Mouse (Mus musculus) erythroblast, embryonic 14.5 days (primary cell): ENCODE data around the gene Pou2f1. TPM values are rescaled to one million over a fixed set of nuclear protein-coding genes. Genes with fewer than 3 reads are reported as not detected.

Experiments
- H3K27me3 ChIP-seq: 2 replicates; pipeline ENCODE4 v1.6.1; 2012; ENCODE audit warnings: inconsistent platforms; ENCODE audit not compliant: control insufficient read depth
- H3K36me3 ChIP-seq: 2 replicates; pipeline ENCODE4 v1.6.1; 2012; ENCODE audit warnings: mild to moderate bottlenecking, inconsistent platforms; ENCODE audit not compliant: control insufficient read depth
- H3K4me1 ChIP-seq: 2 replicates; pipeline ENCODE4 v1.6.1; 2012; ENCODE audit warnings: inconsistent platforms; ENCODE audit not compliant: control insufficient read depth
- H3K4me3 ChIP-seq: replicated peaks from 2 replicates; pipeline ENCODE3; 2012; ENCODE audit warnings: moderate library complexity, mild to moderate bottlenecking, inconsistent platforms
- H3K9me3 ChIP-seq: 2 replicates; pipeline ENCODE4 v1.6.1; 2012; ENCODE audit warnings: low read length, inconsistent platforms, mixed read lengths; ENCODE audit not compliant: control insufficient read depth
- GATA1 ChIP-seq: IDR thresholded peaks from 2 replicates; pipeline ENCODE4 v1.6.1; 2012; ENCODE audit warnings: low read length, inconsistent platforms, mixed read lengths
- TAL1 ChIP-seq: IDR thresholded peaks from 3 replicates; pipeline ENCODE4 v1.6.1; 2012; ENCODE audit warnings: low read length, inconsistent platforms, mixed read lengths
- polyA plus RNA-seq: library from polyadenylated mRNA; stranded (reverse); fragments of >175 nt; gene quantifications from 2 replicates; pipeline ENCODE4 v1.2.3, GENCODE M21; 2012

The Pou2f1 gene
- polyA plus RNA-seq, 1 experiment, result 0.59 TPM

GRCm38 (mm10) chr1:166038731-166039332, 36.4 kb upstream of the Pou2f1 start:
- Histone ChIP-seq H3K4me3 (no peak overlapping the region), H3K27me3 (peaks cover 5% of the 10 kb centered on the region; the same call in 1 of the 2 replicates), H3K4me1 (no peaks in the 10 kb centered on the region), H3K9me3 (no peaks in the 10 kb centered on the region), H3K36me3 (no peaks in the 10 kb centered on the region)
- TF ChIP-seq GATA1 (no peak), TAL1 (no peak)

- Histone ChIP-seq H3K9me3 (no peaks in the 10 kb centered on the region), H3K36me3 (no peaks in the 10 kb centered on the region), H3K27me3 (no peaks in the 10 kb centered on the region), H3K4me1 (no peaks in the 10 kb centered on the region), H3K4me3 (no peak overlapping the region)
- TF ChIP-seq GATA1 (no peak), TAL1 (no peak)
These were observed 32.6 kb upstream of the Pou2f1 start for GRCm38 (mm10) chr1:166035045-166035444.

GRCm38 (mm10) chr1:166031673-166032547, 29.4 kb upstream of the Pou2f1 start:
- Histone ChIP-seq H3K36me3 (no peaks in the 10 kb centered on the region), H3K9me3 (no peaks in the 10 kb centered on the region), H3K4me1 (no peaks in the 10 kb centered on the region), H3K4me3 (no peak overlapping the region), H3K27me3 (no peaks in the 10 kb centered on the region)
- no peak for TF ChIP-seq TAL1
- TF ChIP-seq GATA1, result no peak

- no peak overlapping the region for H3K4me3 ChIP-seq
- no peak for TF ChIP-seq TAL1
These were observed 21.5 kb upstream of the Pou2f1 start for GRCm38 (mm10) chr1:166023981-166024380.

GRCm38 (mm10) chr1:166017203-166017602, 14.7 kb upstream of the Pou2f1 start:
- no peak for TF ChIP-seq GATA1
- TF ChIP-seq TAL1, result no peak
- H3K36me3 ChIP-seq, result no peaks in the 10 kb centered on the region
- H3K4me1 ChIP-seq, result peaks cover 2% of the 10 kb centered on the region; the same call in 1 of the 2 replicates
- no peaks in the 10 kb centered on the region for H3K9me3 ChIP-seq
- H3K27me3 ChIP-seq, result no peaks in the 10 kb centered on the region
- no peak overlapping the region for H3K4me3 ChIP-seq

More at GRCm38 (mm10) chr1:166023981-166024380, 21.5 kb upstream of the Pou2f1 start:
- Histone ChIP-seq H3K36me3 (no peaks in the 10 kb centered on the region), H3K4me1 (no peaks in the 10 kb centered on the region), H3K27me3 (no peaks in the 10 kb centered on the region), H3K9me3 (no peaks in the 10 kb centered on the region)

GRCm38 (mm10) chr1:166016306-166016705, 13.8 kb upstream of the Pou2f1 start:
- peaks cover 2% of the 10 kb centered on the region; the same call in 1 of the 2 replicates for H3K4me1 ChIP-seq
- H3K9me3 ChIP-seq, result no peaks in the 10 kb centered on the region
- H3K27me3 ChIP-seq, result no peaks in the 10 kb centered on the region
- TF ChIP-seq GATA1 (no peak), TAL1 (no peak)
- no peak overlapping the region for H3K4me3 ChIP-seq
- no peaks in the 10 kb centered on the region for H3K36me3 ChIP-seq

GRCm38 (mm10) chr1:166014530-166014929, 12.1 kb upstream of the Pou2f1 start:
- TF ChIP-seq TAL1, result no peak
- no peak for TF ChIP-seq GATA1
- Histone ChIP-seq H3K9me3 (no peaks in the 10 kb centered on the region), H3K27me3 (no peaks in the 10 kb centered on the region), H3K4me3 (no peak overlapping the region), H3K36me3 (no peaks in the 10 kb centered on the region), H3K4me1 (peaks cover 2% of the 10 kb centered on the region; the same call in 1 of the 2 replicates)

- TF ChIP-seq TAL1, result no peak
- TF ChIP-seq GATA1, result no peak
- Histone ChIP-seq H3K9me3 (no peaks in the 10 kb centered on the region), H3K4me3 (no peak overlapping the region), H3K27me3 (no peaks in the 10 kb centered on the region), H3K4me1 (peaks cover 2% of the 10 kb centered on the region; the same call in 1 of the 2 replicates), H3K36me3 (no peaks in the 10 kb centered on the region)
These were observed 7.6 kb upstream of the Pou2f1 start for GRCm38 (mm10) chr1:166010106-166010505.

GRCm38 (mm10) chr1:166008634-166009350, 6.3 kb upstream of the Pou2f1 start:
- no peaks in the 10 kb centered on the region for H3K27me3 ChIP-seq
- no peak for TF ChIP-seq GATA1
- TF ChIP-seq TAL1, result no peak
- no peaks in the 10 kb centered on the region for H3K9me3 ChIP-seq
- H3K36me3 ChIP-seq, result no peaks in the 10 kb centered on the region
- peaks cover 3% of the 10 kb centered on the region for H3K4me1 ChIP-seq
- no peak overlapping the region for H3K4me3 ChIP-seq
